In the genomic region with DNA sequence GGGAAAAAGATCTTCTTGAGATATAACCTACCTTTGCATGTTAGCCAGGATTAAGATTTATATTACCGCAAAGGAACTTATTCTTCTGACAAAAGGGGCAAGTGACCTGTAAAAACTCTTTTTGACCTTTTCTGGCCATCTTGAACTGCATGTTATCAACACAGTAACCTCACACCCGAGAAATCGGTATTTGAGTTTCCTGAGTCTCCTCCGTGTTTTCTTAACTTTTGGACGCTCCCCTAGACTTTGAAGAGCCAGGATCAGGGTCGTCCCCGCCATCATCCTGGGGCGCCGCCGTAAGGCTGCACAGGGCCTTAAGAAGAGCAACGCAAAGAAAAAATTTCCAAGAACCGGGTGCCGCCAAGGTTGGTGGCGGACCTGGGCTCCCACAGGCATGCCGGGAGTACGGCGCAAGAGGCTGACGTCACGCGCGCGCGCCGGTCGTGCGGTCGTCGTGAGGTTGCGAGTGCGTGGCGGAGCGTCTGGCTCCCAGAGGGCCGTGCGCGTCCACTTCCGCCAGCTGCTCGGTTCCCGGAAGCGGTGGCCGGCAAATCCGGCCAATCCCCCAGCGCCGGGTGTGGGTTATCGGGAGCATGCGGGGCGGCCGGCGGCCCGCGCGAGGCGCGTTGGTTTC, we compare ENCODE assay signal across 8 mouse cellular contexts. TPM values are rescaled to one million over a fixed set of nuclear protein-coding genes. Genes with fewer than 3 reads are reported as not detected.
DNase-seq lines count a peak whose midpoint lies in the region; ATAC-seq lines count a peak whose summit lies in the region.

Gene Clptm1l, plus strand, starts transcription at position 485 of the 634 bp plus-strand sequence.

- under 1% methylated on average over 45 of the region's 53 CpGs for WGBS in lung, embryonic 16.5 days

- no peaks in the 10 kb centered on the region for H3K9me3 ChIP-seq in lung, embryonic 16.5 days (ENCODE audit: control insufficient read depth, low read length)

- peak within 1 kb of the TSS; percentile 55; the same call in 1 of the 2 replicates for H3K27ac ChIP-seq in lung, embryonic 16.5 days (ENCODE audit: low read length)

- H3K4me3 ChIP-seq in lung, embryonic 16.5 days (ENCODE audit: low read length), result peak within 1 kb of the TSS; percentile 66

- DNase-seq in MEL-GATA-1-ER (ENCODE audit: extremely low read depth, low read depth), result peak; percentile 69
- peak; percentile 97 for DNase-seq in cerebellum, adult 8-10 months
- DNase-seq in forelimb bud, embryonic 11.5 days (ENCODE audit: low read depth, low spot score), result peak; percentile 94
- peak; percentile 84 for DNase-seq in layer of hippocampus, adult 9-10 months (ENCODE audit: low spot score)
- DNase-seq in ovary, postnatal 10 days (ENCODE audit: low spot score), result peak; percentile 95
- peak; percentile 92 to 94 for DNase-seq in thymus, postnatal 10 days (ENCODE audit: low spot score in 2 of 2)

- peaks cover 21% of the 10 kb centered on the region for H3K36me3 ChIP-seq in lung, embryonic 16.5 days (ENCODE audit: control insufficient read depth, insufficient read depth, low read length)

- H3K4me2 ChIP-seq in lung, embryonic 16.5 days (ENCODE audit: low read depth, low read length), result peak within 1 kb of the TSS; percentile 95

- H3K27me3 ChIP-seq in lung, embryonic 16.5 days (ENCODE audit: control insufficient read depth, insufficient read depth, low read depth, low read length), result no peaks in the 10 kb centered on the region

- ATAC-seq in hematopoietic stem cell, adult 5-6 weeks (replicated peaks in 1 of 2; ENCODE audit: insufficient read depth in 1 of 2, low FRiP score in 2 of 2, low TSS enrichment in 1 of 2, low read depth in 1 of 2, poor library complexity in 2 of 2, severe bottlenecking in 2 of 2), result peak; percentile 79 to 95
- ATAC-seq in lung, embryonic 16.5 days (ENCODE audit: low read depth), result peak; percentile 99

- peak within 1 kb of the TSS; percentile 95 for H3K9ac ChIP-seq in lung, embryonic 16.5 days (ENCODE audit: low read length)

- H3K4me1 ChIP-seq in lung, embryonic 16.5 days (replicated peaks; ENCODE audit: control insufficient read depth, insufficient read depth, low read length), result peaks cover 8% of the 10 kb centered on the region

RNA-seq across cellular contexts. Expression of gene Clptm1l, which starts in this region (rescaled TPM):
- 52.8 and 81.4 TPM in 2 replicates for total RNA-seq in hematopoietic stem cell, adult 5-6 weeks (2017)
- polyA plus RNA-seq in lung, embryonic 16.5 days (2015; fragmentation: Nextera tagmentation; extraction: Ambion mirVana), result 95.8 and 105 TPM in 2 replicates

Comparison
In these comparisons a context has a peak if more than half of its experiments do, and no peak if none do; other contexts are left out.
1. Peak in every context shown above with its lines: DNase-seq, ATAC-seq, H3K4me3 ChIP-seq and H3K27ac ChIP-seq.